Mouse (Mus musculus) cortical plate, adult 2 months (tissue): ENCODE measurements at regions not wholly inside any gene's neighbourhood (a gene's known extent, or its start where the extent isn't known, plus 50 kb on each side); places are given as distances from the start of the nearest gene placed in this dataset.

Experiments used
- H3K27ac ChIP-seq: fragments of 200-500 bp; 2 replicates; pipeline ENCODE4 v1.5.1; 2012; ENCODE audit warnings: low read length, control low read depth, inconsistent platforms; ENCODE audit not compliant: insufficient read depth
- H3K4me1 ChIP-seq: fragments of 200-500 bp; 2 replicates; pipeline ENCODE4 v1.6.1; 2011; ENCODE audit warnings: low read length; ENCODE audit not compliant: control insufficient read depth, insufficient read depth
- H3K4me3 ChIP-seq: fragments of 200-500 bp; 2 replicates; pipeline ENCODE4 v1.5.1; 2011; ENCODE audit warnings: mild to moderate bottlenecking, low read length, control low read depth; ENCODE audit not compliant: insufficient read depth
- CTCF ChIP-seq: fragments of 200-500 bp; IDR thresholded peaks from 2 replicates; pipeline ENCODE4 v1.5.1; 2011; ENCODE audit warnings: mild to moderate bottlenecking, control low read depth, low read length; ENCODE audit not compliant: insufficient read depth; ENCODE audit errors: extremely low read depth
- POLR2A ChIP-seq: fragments of 200-500 bp; IDR thresholded peaks from 2 replicates; pipeline ENCODE4 v1.6.1; 2011; ENCODE audit warnings: mild to moderate bottlenecking, low read length, control low read depth; ENCODE audit not compliant: insufficient read depth; ENCODE audit errors: extremely low read depth

DNA sequence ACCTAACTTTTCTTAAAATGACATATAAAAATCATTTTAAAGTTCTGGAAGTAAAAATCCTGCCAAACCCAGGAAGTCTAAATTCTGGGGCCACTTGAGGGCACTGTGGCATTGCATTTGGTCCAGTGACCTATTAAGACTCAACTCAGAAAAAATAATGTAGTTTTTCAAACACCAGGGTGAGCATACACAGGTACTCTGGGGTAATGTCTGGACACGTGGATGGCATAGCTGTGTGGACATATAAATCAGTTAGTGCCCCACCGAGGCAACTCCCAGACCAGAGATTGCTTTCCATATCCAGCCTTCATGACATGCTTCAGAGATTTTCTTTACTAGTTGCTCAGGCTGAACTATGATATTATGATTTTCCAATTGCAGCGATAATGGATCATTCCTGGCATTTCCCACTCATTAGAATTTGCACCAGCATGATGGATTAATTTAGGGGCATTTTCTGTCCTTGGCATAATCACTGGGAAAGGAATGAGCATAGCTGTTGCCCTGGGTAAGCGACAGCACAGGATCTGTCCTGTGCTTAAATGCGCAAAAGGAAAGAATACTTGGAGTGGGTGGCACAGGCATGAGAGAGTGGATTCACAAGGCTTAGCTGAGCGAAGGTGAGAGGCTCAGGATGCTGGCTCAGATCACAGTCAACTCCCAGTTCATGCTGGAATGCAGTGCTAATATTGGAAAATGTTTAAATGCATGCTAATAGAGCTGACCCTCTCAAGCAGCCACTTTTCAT is 1526.6 kb upstream of the Cdh8 start:
- no peaks in the 10 kb centered on the region for H3K4me1 ChIP-seq
- no peak overlapping the region for H3K27ac ChIP-seq
- no peak overlapping the region; the same call in 1 of the 2 replicates for H3K4me3 ChIP-seq
- TF ChIP-seq CTCF: peak; percentile 51; the same call in 1 of the 2 replicates
- no peak for TF ChIP-seq POLR2A

DNA sequence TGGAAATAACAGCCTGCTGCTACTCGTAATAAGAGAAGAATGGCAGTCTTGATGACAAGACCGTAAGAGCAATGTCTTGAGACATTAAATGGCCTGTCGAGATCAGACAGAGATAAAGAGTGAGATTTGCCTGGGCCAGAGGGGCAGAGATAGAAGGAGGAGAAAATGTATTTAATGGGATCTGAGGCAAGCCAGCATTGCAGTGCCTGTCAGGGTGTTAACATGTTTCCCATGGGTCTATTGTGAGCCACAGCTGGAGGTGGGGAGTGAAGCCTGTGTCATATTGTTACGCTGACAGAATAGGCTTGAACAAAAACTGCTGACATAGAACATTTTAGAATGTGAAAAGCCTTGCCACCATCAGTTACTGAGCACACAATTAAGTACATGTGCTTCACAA is 1523.3 kb upstream of the Cdh8 start:
- Histone ChIP-seq H3K4me3 (no peak overlapping the region), H3K27ac (no peak overlapping the region)
- no peak for TF ChIP-seq CTCF
- TF ChIP-seq POLR2A: no peak

DNA sequence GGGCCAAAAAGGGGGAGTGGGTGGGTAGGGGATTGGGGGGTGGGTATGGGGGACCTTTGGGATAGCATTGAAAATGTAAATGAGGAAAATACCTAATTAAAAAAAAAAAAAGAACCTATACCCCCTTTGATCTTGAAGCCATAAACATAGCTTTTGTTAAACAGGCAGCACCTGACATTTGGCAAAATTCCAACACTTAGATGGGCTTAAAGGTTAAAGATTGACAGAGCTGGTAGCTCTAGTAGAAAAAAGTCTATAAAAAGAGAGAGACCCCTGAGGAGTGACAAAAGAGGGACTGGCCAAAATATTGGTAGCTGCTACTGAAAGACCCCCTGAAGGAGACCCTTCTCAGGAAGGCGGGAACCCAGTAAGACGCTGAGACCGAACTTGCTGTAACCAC is 1474.0 kb upstream of the Cdh8 start:
- H3K27ac ChIP-seq: no peak overlapping the region
- TF ChIP-seq POLR2A (no peak), CTCF (no peak)
- no peak overlapping the region for H3K4me3 ChIP-seq
- H3K4me1 ChIP-seq: no peaks in the 10 kb centered on the region

More for the DNA sequence above, 1523.3 kb upstream of the Cdh8 start:
- H3K4me1 ChIP-seq: no peaks in the 10 kb centered on the region

DNA sequence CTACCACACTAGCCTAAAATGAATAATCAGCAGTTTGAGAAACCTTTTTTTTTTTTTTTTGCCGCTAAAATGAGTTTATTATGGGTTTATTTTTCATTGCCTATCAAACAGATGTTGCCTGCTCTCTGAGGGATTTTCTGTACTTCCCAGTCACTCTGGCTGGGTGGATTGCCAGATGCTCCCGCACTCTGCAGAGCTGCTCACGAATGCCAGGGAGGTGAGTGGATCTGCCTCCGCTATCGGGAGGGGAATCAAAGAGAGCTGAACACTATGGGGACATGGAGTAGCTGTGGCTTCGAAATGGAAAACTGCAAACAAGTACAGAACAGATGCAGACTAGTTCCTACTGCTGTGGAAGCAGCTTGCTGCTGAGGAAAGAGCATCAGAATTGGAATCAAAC is 1449.4 kb upstream of the Cdh8 start:
- Histone ChIP-seq H3K4me3 (no peak overlapping the region), H3K27ac (no peak overlapping the region), H3K4me1 (no peaks in the 10 kb centered on the region)
- no peak for TF ChIP-seq CTCF
- TF ChIP-seq POLR2A: no peak

DNA sequence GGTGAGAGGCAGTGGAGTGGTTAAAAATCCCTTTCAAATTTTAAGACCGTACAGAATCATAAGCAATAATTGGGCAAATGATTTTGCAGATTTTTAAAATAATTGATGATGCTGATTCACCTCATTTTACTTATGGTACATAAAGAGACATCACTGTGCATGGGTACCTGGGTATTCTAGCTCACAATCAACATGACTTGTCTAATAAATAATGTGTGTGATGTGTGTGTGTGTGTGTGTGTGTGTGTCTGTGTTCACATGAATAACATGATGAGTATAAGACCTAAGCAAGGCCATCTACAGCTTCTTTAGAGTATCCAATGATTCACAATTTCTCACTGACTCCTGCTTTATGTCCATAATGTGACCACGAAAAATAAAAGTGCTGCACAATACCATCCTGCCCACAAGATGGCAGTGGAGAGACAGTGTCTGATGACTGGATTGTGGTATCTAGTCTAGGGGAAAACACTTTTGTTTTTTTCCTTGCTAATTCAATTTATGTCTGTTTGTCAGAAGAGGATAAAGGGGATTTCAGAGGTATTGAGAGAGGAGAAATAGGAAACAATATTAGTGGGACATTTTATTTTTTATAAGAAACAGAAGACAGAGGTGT is 1434.7 kb upstream of the Cdh8 start:
- no peak overlapping the region for H3K27ac ChIP-seq
- no peak for TF ChIP-seq POLR2A
- TF ChIP-seq CTCF: peak; percentile 68
- no peak overlapping the region for H3K4me3 ChIP-seq
- no peaks in the 10 kb centered on the region for H3K4me1 ChIP-seq
